Mouse (Mus musculus) bone marrow macrophage, adult 2 months (primary cell): ENCODE results near the gene Lrrc3c. TPM values are rescaled to one million over a fixed set of nuclear protein-coding genes. Genes with fewer than 3 reads are reported as not detected.

Source experiments
- H3K27ac ChIP-seq: 2 replicates; pipeline ENCODE4 v1.5.1; 2012; ENCODE audit warnings: low read depth, low read length; ENCODE audit not compliant: insufficient read depth
- H3K4me1 ChIP-seq: 2 replicates; pipeline ENCODE4 v1.6.1; 2012; ENCODE audit warnings: low read length; ENCODE audit not compliant: control insufficient read depth, insufficient read depth
- H3K4me3 ChIP-seq: 2 replicates; pipeline ENCODE4 v1.5.1; 2012; ENCODE audit warnings: mild to moderate bottlenecking, low read length, moderate library complexity; ENCODE audit not compliant: insufficient read depth
- CTCF ChIP-seq: IDR thresholded peaks from 2 replicates; pipeline ENCODE4 v1.5.1; 2012; ENCODE audit warnings: low read depth, mild to moderate bottlenecking, low read length, moderate library complexity
- POLR2A ChIP-seq: IDR thresholded peaks from 2 replicates; pipeline ENCODE4 v1.6.1; 2012; ENCODE audit warnings: mild to moderate bottlenecking, low read depth, low read length, borderline replicate concordance
- polyA plus RNA-seq: library from polyadenylated mRNA; stranded (reverse); fragments of >200 nt; gene quantifications from 2 replicates; pipeline ENCODE4 v1.2.4, GENCODE M21; 2012; ENCODE audit not compliant: missing spikeins, insufficient read depth, insufficient read length

The Lrrc3c gene
- polyA plus RNA-seq, 1 experiment = not detected

DNA sequence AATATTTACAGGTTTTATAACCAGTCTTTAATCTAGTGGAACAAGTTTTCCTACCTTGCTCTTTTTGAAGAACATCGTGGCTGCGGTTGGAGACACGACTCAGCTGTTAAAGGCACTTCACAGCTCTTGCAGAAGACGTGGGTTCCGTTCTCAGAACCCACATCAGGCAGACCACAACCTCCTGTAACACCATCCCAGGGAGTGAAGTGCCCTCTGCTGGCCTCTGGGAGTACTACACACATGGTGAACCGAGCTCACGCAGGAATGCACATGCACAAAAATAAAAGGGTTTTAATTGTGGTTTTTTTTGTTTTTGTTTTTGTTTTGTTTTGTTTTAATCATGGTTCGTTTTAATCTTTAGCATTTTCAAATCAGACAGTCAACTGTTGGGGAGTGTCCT, 29.8 kb upstream of the Lrrc3c start:
- Histone ChIP-seq H3K4me1 (no peaks in the 10 kb centered on the region), H3K4me3 (no peak overlapping the region), H3K27ac (no peak overlapping the region)
- TF ChIP-seq POLR2A (no peak), CTCF (no peak)

DNA sequence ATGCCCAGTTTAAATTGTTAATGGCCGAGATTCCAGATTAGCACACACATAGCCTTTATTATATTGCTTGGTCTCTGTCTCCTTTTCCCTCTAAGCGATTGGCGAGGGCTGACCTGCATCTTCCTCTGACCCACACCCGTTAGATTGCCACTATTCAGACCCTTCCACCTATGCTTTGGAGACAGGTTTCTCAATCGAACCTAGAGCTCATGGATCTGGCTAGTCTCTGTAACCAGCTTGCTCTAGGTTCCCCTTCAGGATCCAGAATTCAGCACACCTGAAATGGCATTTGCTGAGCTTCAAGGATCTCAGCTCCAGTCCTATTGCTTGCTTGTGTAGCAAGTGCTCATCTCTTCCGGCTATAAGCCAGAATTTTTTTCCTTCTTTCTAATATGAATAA, 28.6 kb upstream of the Lrrc3c start:
- H3K4me1 ChIP-seq = no peaks in the 10 kb centered on the region

DNA sequence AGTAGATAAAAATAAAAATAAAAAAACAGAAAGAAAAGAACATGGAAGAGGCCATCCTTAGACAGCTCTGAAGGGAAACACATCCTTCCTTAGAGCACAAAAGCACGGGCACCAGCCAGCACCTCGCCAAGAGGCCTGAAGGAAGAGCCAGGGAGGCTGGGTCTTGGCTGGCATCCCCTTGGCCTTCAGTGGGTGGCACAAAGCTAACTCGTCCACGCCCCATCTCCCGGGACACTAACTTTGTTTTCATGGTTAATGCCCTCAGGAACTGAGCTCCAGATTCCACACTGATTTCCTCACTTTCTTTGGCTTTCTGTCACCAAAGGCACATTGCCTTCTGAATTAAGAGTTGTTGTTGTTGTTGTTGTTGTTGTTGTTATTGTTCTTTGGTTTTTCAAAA, 20.3 kb upstream of the Lrrc3c start:
- no peak overlapping the region for H3K27ac ChIP-seq
- H3K4me3 ChIP-seq = no peak overlapping the region
- H3K4me1 ChIP-seq = peaks cover 13% of the 10 kb centered on the region
- TF ChIP-seq POLR2A (no peak), CTCF (no peak)

More for the DNA sequence above, 28.6 kb upstream of the Lrrc3c start:
- TF ChIP-seq POLR2A = no peak
- TF ChIP-seq CTCF = no peak
- Histone ChIP-seq H3K4me3 (no peak overlapping the region), H3K27ac (no peak overlapping the region)

DNA sequence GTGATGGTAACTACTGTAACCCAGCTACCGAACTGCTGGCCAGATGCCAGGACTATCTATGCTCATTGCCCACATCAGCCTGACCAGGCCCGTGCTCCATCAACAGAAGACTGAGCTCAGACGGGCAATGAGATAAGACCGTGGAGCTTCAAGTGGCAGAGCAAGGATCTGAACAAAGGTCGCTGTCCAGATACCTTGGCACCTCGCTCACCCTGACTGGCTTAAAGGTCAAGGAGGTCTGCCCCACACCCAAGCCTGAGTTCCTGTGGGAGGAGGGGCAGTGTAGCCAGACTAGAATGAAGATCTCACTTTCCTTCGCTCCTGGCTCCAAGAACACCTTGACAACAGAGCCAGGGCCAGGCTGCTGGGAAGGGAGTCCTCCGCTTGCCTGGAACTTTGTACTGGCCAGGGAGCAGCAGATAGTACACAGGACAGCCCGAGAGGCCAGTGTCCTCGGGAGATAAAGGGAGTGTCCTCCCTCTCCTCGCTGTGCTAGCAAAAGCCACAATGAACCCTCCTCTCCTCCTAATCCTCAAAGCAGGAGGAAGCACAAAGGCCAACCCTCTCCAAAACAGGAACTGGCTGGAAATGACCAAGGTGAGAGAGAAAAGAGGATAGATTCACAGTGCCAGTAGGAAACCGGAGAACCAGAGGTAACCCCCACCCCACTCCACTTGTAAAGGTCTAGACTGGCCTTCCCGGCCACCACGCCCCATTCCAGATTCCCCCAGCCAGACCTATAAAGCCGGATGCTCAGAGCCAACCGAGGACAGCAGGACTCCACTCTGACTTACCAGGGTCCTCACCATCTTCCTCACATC, 17.6 kb upstream of the Lrrc3c start:
- Histone ChIP-seq H3K4me3 (no peak overlapping the region), H3K27ac (no peak overlapping the region), H3K4me1 (peaks cover 30% of the 10 kb centered on the region)
- no peak for TF ChIP-seq CTCF
- TF ChIP-seq POLR2A = no peak

DNA sequence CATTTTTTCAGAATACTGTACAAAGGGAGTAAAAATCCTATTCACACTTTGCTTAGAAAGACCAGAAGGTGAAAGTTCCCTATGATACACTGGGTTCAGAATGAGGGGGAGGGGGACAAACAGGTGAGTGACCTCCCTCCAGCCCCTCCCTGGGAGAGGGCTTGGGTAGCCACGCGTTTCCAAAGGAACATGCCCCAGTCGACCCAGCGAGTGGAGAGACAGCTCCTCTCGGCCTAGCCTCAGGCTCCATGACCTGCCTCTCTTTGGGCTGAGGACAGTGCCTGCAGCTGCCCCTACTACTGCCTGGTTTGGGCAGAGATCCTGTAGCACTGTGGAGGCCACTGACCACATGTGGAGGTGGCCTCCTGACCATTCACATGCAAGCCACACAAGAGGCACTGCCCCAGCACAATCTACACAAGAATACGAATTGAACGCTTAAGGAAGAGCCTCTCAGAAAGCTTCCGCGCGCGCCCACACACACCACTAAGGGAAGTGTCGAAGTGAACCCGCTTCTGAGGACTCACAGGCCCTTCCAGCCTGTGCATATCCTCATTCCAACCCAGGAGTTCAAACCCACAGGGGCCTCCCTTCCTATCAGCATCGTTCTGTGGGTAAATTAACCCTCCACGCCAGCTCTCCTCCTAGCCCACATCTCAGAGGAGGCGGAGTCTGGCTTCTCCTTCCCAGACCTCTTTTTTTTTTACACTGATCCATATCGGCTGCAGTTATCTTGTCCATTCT, 16.6 kb upstream of the Lrrc3c start:
- TF ChIP-seq CTCF = no peak
- H3K4me3 ChIP-seq = no peak overlapping the region
- no peak overlapping the region for H3K27ac ChIP-seq
- H3K4me1 ChIP-seq = peaks cover 36% of the 10 kb centered on the region

DNA sequence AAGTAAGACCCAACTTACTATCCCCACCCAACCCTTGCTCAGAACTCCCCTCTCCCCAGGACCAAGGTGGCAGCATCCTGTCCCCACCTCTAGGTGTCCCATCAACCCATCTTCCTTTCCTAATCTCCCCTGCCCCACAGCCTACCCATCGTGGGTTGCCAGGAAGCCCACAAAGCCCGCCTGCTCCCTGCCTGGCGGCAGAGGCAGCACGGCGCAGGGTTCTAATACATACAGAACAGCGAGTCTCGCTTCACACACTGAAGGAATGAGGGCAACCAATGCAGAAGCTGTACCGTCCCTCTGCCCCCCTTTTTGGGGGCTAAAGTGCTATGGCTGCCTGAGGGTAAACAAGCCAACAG, 16.1 kb upstream of the Lrrc3c start:
- H3K4me1 ChIP-seq = peaks cover 36% of the 10 kb centered on the region

DNA sequence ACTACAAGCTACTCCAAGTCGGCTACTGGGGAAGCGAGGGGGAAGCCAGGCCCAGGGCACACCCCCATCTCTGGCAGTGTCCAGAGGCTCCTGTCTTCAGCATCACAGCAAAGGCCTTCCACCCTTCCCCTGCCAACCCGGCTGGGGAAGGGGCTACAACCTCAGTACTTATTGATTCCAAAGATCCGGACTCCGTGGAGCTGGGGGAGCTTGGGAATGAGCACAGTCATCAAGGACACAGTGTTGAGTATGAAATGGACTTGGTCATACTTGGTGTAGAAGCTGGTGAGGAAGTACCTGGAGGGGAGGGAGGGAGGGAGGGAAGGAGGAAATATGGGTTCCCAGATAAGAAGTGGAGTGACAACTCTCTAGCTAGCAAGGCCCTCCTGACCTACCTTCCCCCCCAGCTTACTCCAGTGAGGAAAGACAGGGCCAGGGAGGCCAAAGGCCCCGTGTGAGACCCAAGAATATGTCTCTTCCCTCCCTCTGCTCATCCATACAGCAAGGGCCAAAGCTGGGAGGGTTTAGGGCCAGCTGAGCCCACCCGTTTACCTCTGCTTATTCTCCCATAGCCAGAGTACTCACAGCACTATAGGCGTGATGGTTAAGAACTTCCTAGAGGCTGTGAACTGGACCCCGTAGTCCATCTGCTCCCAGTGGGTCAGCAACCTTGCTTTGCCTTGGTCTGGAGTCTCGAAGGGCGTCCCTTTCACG, 15.4 kb upstream of the Lrrc3c start:
- Histone ChIP-seq H3K4me3 (no peak overlapping the region), H3K27ac (no peak overlapping the region), H3K4me1 (peaks cover 39% of the 10 kb centered on the region)
- TF ChIP-seq POLR2A (no peak), CTCF (no peak)

More for the DNA sequence above, 16.1 kb upstream of the Lrrc3c start:
- Histone ChIP-seq H3K4me3 (no peak overlapping the region), H3K27ac (no peak overlapping the region)
- TF ChIP-seq POLR2A = no peak
- no peak for TF ChIP-seq CTCF

DNA sequence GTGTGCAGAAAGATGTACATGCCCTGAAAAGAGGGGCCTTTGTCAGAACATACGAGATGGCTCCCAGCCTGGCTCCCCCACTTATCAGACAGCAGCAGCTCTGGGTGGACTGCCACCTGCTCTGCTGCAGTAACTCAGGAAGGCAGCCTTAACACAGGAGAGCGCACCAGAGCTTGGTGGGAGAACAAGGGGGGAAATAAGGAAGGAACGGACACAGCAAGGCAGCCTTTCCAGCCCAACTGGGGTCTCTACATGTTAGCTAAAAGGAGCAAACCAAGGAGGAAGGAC, 14.9 kb upstream of the Lrrc3c start:
- no peak overlapping the region for H3K4me3 ChIP-seq
- no peak for TF ChIP-seq CTCF
- TF ChIP-seq POLR2A = no peak
- no peak overlapping the region for H3K27ac ChIP-seq
- peaks cover 40% of the 10 kb centered on the region for H3K4me1 ChIP-seq

DNA sequence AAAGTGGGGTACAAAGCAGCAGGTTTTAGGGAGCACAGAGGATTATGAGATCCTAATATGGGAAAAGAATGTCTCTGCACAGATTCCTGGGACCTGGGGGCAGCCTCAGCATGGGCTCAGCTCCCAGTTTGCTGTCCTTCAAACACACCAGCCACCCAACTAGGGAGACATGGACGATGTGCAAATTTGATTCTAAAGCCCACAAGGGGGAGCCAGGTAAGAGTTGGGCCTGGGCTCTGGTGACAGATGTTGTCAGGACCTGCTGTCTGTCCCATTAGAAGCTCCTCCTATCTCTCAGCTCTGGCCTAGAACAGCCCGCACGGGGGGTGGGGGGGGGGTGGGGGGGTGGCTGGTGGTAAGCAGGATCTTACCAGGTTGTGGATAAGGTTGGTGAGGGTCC, 14.5 kb upstream of the Lrrc3c start:
- H3K4me3 ChIP-seq = no peak overlapping the region
- no peak overlapping the region for H3K27ac ChIP-seq
- peaks cover 40% of the 10 kb centered on the region for H3K4me1 ChIP-seq
- TF ChIP-seq CTCF = no peak
- TF ChIP-seq POLR2A = no peak

DNA sequence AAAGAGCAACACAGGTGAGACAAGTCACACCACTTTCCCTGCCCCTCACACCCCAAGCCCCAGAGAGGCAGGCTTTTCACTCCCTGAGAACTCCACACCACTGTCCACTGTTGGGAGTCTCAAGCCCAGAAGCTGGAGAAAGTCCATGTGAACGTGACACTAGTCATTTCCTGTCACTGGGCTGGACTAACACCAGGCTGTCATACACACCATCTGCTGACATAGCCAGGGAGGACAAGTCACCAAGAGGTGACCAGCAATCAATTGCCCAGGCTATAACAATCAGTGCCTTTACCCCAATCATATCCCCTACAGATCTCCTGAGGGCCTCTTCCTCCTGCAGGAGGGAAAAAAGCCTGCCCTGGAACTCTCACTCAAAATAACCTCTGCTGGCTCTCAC, 13.9 kb upstream of the Lrrc3c start:
- H3K27ac ChIP-seq = no peak overlapping the region
- no peak overlapping the region for H3K4me3 ChIP-seq
- TF ChIP-seq POLR2A = no peak
- no peak for TF ChIP-seq CTCF
- H3K4me1 ChIP-seq = peaks cover 44% of the 10 kb centered on the region
